Mouse (Mus musculus): Measurements from ENCODE around the gene Rnf166. TPM values are rescaled to one million over a fixed set of nuclear protein-coding genes. Genes with fewer than 3 reads are reported as not detected.

Gene Rnf166
- polyA plus RNA-seq, 1 experiment from 2014 or later, result 26.6 TPM

- H3K4me2 ChIP-seq (ENCODE audit: low read depth, low read length), result peak overlapping the region; percentile 93
- peak overlapping the region; percentile 69 for H3K4me3 ChIP-seq (ENCODE audit: low read depth, low read length)
- DNase-seq (ENCODE audit: low spot score) (no peak), ATAC-seq (replicated peaks; ENCODE audit: insufficient number of reproducible peaks, low FRiP score, low TSS enrichment, low read depth) (no peak)
- 32% methylated on average over 7 of the region's 7 CpGs for WGBS
- H3K36me3 ChIP-seq (replicated peaks; ENCODE audit: control insufficient read depth, insufficient read depth, low read depth, low read length), result no peaks in the 10 kb centered on the region
- no peaks in the 10 kb centered on the region for H3K4me1 ChIP-seq (ENCODE audit: control insufficient read depth, insufficient read depth, low read length)
- peak overlapping the region; percentile 59 for H3K9ac ChIP-seq (replicated peaks; ENCODE audit: low read length)
- no peaks in the 10 kb centered on the region for H3K9me3 ChIP-seq (replicated peaks; ENCODE audit: control insufficient read depth, low read length)
- H3K27ac ChIP-seq (replicated peaks; ENCODE audit: low read depth, low read length), result 0 out of 2 replicates have a peak overlapping the region, but pooled peaks have one; percentile 61
- H3K27me3 ChIP-seq (ENCODE audit: control insufficient read depth, insufficient read depth, low read length), result no peaks in the 10 kb centered on the region
Measured at GRCm38 (mm10) chr8:122442356-122442755, 33.5 kb downstream of the Rnf166 start.

GRCm38 (mm10) chr8:122441326-122441725 is 34.5 kb downstream of the Rnf166 start:
- 76% methylated on average over 1 of the region's 1 CpGs for WGBS
- Histone ChIP-seq H3K9me3 (replicated peaks; ENCODE audit: control insufficient read depth, low read length) (no peaks in the 10 kb centered on the region), H3K9ac (replicated peaks; ENCODE audit: low read length) (no peak overlapping the region), H3K4me3 (ENCODE audit: low read depth, low read length) (no peak overlapping the region), H3K4me2 (ENCODE audit: low read depth, low read length) (no peak overlapping the region), H3K27me3 (ENCODE audit: control insufficient read depth, insufficient read depth, low read length) (no peaks in the 10 kb centered on the region), H3K27ac (replicated peaks; ENCODE audit: low read depth, low read length) (no peak overlapping the region), H3K36me3 (replicated peaks; ENCODE audit: control insufficient read depth, insufficient read depth, low read depth, low read length) (peaks cover under 1% of the 10 kb centered on the region; the same call in 1 of the 2 replicates), H3K4me1 (ENCODE audit: control insufficient read depth, insufficient read depth, low read length) (no peaks in the 10 kb centered on the region)
- DNase-seq (ENCODE audit: low spot score), result no peak
- ATAC-seq (replicated peaks; ENCODE audit: insufficient number of reproducible peaks, low FRiP score, low TSS enrichment, low read depth), result no peak

GRCm38 (mm10) chr8:122439336-122439735 is 36.5 kb downstream of the Rnf166 start:
- no peaks in the 10 kb centered on the region for H3K4me1 ChIP-seq (ENCODE audit: control insufficient read depth, insufficient read depth, low read length)
- H3K9ac ChIP-seq (replicated peaks; ENCODE audit: low read length), result no peak overlapping the region
- no peak overlapping the region for H3K27ac ChIP-seq (replicated peaks; ENCODE audit: low read depth, low read length)
- DNase-seq (ENCODE audit: low spot score) (no peak), ATAC-seq (replicated peaks; ENCODE audit: insufficient number of reproducible peaks, low FRiP score, low TSS enrichment, low read depth) (no peak)
- 92% methylated on average over 16 of the region's 16 CpGs for WGBS
- peaks cover 3% of the 10 kb centered on the region for H3K36me3 ChIP-seq (replicated peaks; ENCODE audit: control insufficient read depth, insufficient read depth, low read depth, low read length)
- no peaks in the 10 kb centered on the region for H3K9me3 ChIP-seq (replicated peaks; ENCODE audit: control insufficient read depth, low read length)
- no peaks in the 10 kb centered on the region for H3K27me3 ChIP-seq (ENCODE audit: control insufficient read depth, insufficient read depth, low read length)
- H3K4me3 ChIP-seq (ENCODE audit: low read depth, low read length), result no peak overlapping the region
- H3K4me2 ChIP-seq (ENCODE audit: low read depth, low read length), result no peak overlapping the region

GRCm38 (mm10) chr8:122437708-122438331 is 38.0 kb downstream of the Rnf166 start:
- Histone ChIP-seq H3K9ac (replicated peaks; ENCODE audit: low read length) (no peak overlapping the region), H3K36me3 (replicated peaks; ENCODE audit: control insufficient read depth, insufficient read depth, low read depth, low read length) (peaks cover 3% of the 10 kb centered on the region), H3K4me1 (ENCODE audit: control insufficient read depth, insufficient read depth, low read length) (no peaks in the 10 kb centered on the region), H3K9me3 (replicated peaks; ENCODE audit: control insufficient read depth, low read length) (no peaks in the 10 kb centered on the region), H3K27ac (replicated peaks; ENCODE audit: low read depth, low read length) (no peak overlapping the region), H3K27me3 (ENCODE audit: control insufficient read depth, insufficient read depth, low read length) (no peaks in the 10 kb centered on the region), H3K4me2 (ENCODE audit: low read depth, low read length) (no peak overlapping the region), H3K4me3 (ENCODE audit: low read depth, low read length) (no peak overlapping the region)
- ATAC-seq (replicated peaks; ENCODE audit: insufficient number of reproducible peaks, low FRiP score, low TSS enrichment, low read depth), result no peak
- DNase-seq (ENCODE audit: low spot score), result no peak
- WGBS, result 90% methylated on average over 13 of the region's 13 CpGs

- Histone ChIP-seq H3K9me3 (replicated peaks; ENCODE audit: control insufficient read depth, low read length) (no peaks in the 10 kb centered on the region), H3K27me3 (ENCODE audit: control insufficient read depth, insufficient read depth, low read length) (no peaks in the 10 kb centered on the region), H3K4me2 (ENCODE audit: low read depth, low read length) (no peak overlapping the region), H3K36me3 (replicated peaks; ENCODE audit: control insufficient read depth, insufficient read depth, low read depth, low read length) (peaks cover 3% of the 10 kb centered on the region), H3K9ac (replicated peaks; ENCODE audit: low read length) (no peak overlapping the region), H3K4me3 (ENCODE audit: low read depth, low read length) (no peak overlapping the region), H3K4me1 (ENCODE audit: control insufficient read depth, insufficient read depth, low read length) (no peaks in the 10 kb centered on the region; the same call in 1 of the 2 replicates), H3K27ac (replicated peaks; ENCODE audit: low read depth, low read length) (no peak overlapping the region)
- ATAC-seq (replicated peaks; ENCODE audit: insufficient number of reproducible peaks, low FRiP score, low TSS enrichment, low read depth), result no peak
- DNase-seq (ENCODE audit: low spot score), result no peak
- WGBS, result 86% methylated on average over 20 of the region's 20 CpGs
Measured at GRCm38 (mm10) chr8:122436586-122437125, 39.2 kb downstream of the Rnf166 start.

GRCm38 (mm10) chr8:122436146-122436545 is 39.7 kb downstream of the Rnf166 start:
- no peak overlapping the region for H3K27ac ChIP-seq (replicated peaks; ENCODE audit: low read depth, low read length)
- no peaks in the 10 kb centered on the region for H3K9me3 ChIP-seq (replicated peaks; ENCODE audit: control insufficient read depth, low read length)
- peaks cover 3% of the 10 kb centered on the region for H3K36me3 ChIP-seq (replicated peaks; ENCODE audit: control insufficient read depth, insufficient read depth, low read depth, low read length)
- H3K4me3 ChIP-seq (ENCODE audit: low read depth, low read length), result no peak overlapping the region
- DNase-seq (ENCODE audit: low spot score) (no peak), ATAC-seq (replicated peaks; ENCODE audit: insufficient number of reproducible peaks, low FRiP score, low TSS enrichment, low read depth) (no peak)
- no peak overlapping the region for H3K9ac ChIP-seq (replicated peaks; ENCODE audit: low read length)
- H3K4me2 ChIP-seq (ENCODE audit: low read depth, low read length), result no peak overlapping the region
- 96% methylated on average over 9 of the region's 9 CpGs for WGBS
- no peaks in the 10 kb centered on the region for H3K27me3 ChIP-seq (ENCODE audit: control insufficient read depth, insufficient read depth, low read length)
- H3K4me1 ChIP-seq (ENCODE audit: control insufficient read depth, insufficient read depth, low read length), result no peaks in the 10 kb centered on the region; the same call in 1 of the 2 replicates

GRCm38 (mm10) chr8:122435375-122435774 is 40.5 kb downstream of the Rnf166 start:
- H3K27me3 ChIP-seq (ENCODE audit: control insufficient read depth, insufficient read depth, low read length), result no peaks in the 10 kb centered on the region
- no peaks in the 10 kb centered on the region; the same call in 1 of the 2 replicates for H3K4me1 ChIP-seq (ENCODE audit: control insufficient read depth, insufficient read depth, low read length)
- no peak overlapping the region for H3K4me2 ChIP-seq (ENCODE audit: low read depth, low read length)
- H3K9ac ChIP-seq (replicated peaks; ENCODE audit: low read length), result no peak overlapping the region
- no peak overlapping the region for H3K4me3 ChIP-seq (ENCODE audit: low read depth, low read length)
- WGBS, result 87% methylated on average over 6 of the region's 6 CpGs
- H3K9me3 ChIP-seq (replicated peaks; ENCODE audit: control insufficient read depth, low read length), result no peaks in the 10 kb centered on the region
- no peak for ATAC-seq (replicated peaks; ENCODE audit: insufficient number of reproducible peaks, low FRiP score, low TSS enrichment, low read depth)
- DNase-seq (ENCODE audit: low spot score), result no peak
- no peak overlapping the region for H3K27ac ChIP-seq (replicated peaks; ENCODE audit: low read depth, low read length)
- H3K36me3 ChIP-seq (replicated peaks; ENCODE audit: control insufficient read depth, insufficient read depth, low read depth, low read length), result peaks cover 3% of the 10 kb centered on the region

- H3K27ac ChIP-seq (replicated peaks; ENCODE audit: low read depth, low read length), result no peak overlapping the region
- no peak; the same call in 1 of the 2 replicates for ATAC-seq (replicated peaks; ENCODE audit: insufficient number of reproducible peaks, low FRiP score, low TSS enrichment, low read depth)
- no peaks in the 10 kb centered on the region for H3K27me3 ChIP-seq (ENCODE audit: control insufficient read depth, insufficient read depth, low read length)
- no peak overlapping the region for H3K4me2 ChIP-seq (ENCODE audit: low read depth, low read length)
- no peak overlapping the region for H3K4me3 ChIP-seq (ENCODE audit: low read depth, low read length)
- 70% methylated on average over 11 of the region's 11 CpGs for WGBS
- peaks cover 3% of the 10 kb centered on the region for H3K36me3 ChIP-seq (replicated peaks; ENCODE audit: control insufficient read depth, insufficient read depth, low read depth, low read length)
- no peaks in the 10 kb centered on the region for H3K9me3 ChIP-seq (replicated peaks; ENCODE audit: control insufficient read depth, low read length)
- H3K9ac ChIP-seq (replicated peaks; ENCODE audit: low read length), result no peak overlapping the region
- no peak for DNase-seq (ENCODE audit: low spot score)
- no peaks in the 10 kb centered on the region; the same call in 1 of the 2 replicates for H3K4me1 ChIP-seq (ENCODE audit: control insufficient read depth, insufficient read depth, low read length)
Measured at GRCm38 (mm10) chr8:122433269-122433905, 42.5 kb downstream of the Rnf166 start.
